Mouse (Mus musculus) heart, postnatal 0 days (tissue): ENCODE measurements at regions not wholly inside any gene's neighbourhood (a gene's known extent, or its start where the extent isn't known, plus 50 kb on each side); places are given as distances from the start of the nearest gene placed in this dataset.

ENCODE experiments used
- CTCF ChIP-seq: IDR thresholded peaks from 2 replicates; pipeline ENCODE4 v1.5.1; 2016; ENCODE audit warnings: antibody characterized with exemption, control low read depth, low read depth
- EP300 ChIP-seq: IDR thresholded peaks from 2 replicates; pipeline ENCODE4 v1.6.1; 2016; ENCODE audit warnings: antibody characterized with exemption, low read depth

DNA sequence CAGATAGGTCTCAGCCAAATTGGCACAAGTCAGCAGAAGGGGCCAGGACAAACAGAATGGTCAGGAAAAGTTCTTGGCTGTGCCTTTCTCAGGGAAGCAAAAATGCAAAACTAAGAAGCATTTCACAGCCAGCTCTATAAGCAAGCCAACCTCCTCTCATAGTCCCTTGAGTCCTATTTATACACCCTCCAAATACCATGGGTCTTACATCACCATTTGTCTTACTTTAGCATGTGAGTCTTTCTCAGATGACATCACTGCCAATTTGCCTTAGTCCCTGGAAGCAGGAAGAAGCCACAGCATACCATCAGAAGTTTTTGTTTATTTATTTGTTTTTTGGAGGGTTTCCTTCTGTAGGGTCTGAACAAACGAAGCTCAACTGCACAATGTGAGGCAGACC is 659.1 kb upstream of the Arrdc3 start:
- TF ChIP-seq CTCF = no peak
- TF ChIP-seq EP300 = no peak
